Mouse (Mus musculus): ENCODE measurements around the gene Slc7a9. TPM values are rescaled to one million over a fixed set of nuclear protein-coding genes. Genes with fewer than 3 reads are reported as not detected.
A peak's percentile ranks its signal among the peaks of the same experiment; 100 is the strongest.

Slc7a9 gene
- polyA plus RNA-seq, 1 experiment from 2014 or later: 0.56 TPM

DNA sequence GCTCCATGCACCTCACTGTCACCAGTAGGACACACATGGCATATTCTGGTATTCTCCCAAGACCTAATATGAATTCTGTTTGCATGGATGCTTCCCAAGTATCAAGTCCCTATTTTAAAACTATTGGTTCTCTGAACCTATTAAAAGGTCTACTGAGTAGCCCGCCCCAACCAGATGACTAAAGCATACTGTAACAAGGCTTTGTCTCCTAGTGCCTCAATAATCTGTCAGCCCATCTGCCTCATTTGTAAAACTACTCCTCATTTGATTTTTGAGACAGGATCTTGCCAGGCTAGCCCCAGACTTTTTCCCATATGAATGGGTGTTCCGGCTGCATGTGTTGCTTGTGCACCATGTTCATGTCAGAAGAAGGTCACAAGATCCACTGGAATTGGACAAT is 41.6 kb downstream of the Slc7a9 start:
- Histone ChIP-seq H3K4me2 (ENCODE audit: low read depth, low read length) (no peak overlapping the region), H3K27ac (ENCODE audit: low read length) (no peak overlapping the region), H3K36me3 (ENCODE audit: control insufficient read depth, insufficient read depth) (no peaks in the 10 kb centered on the region), H3K9me3 (replicated peaks; ENCODE audit: control insufficient read depth, low read length) (no peaks in the 10 kb centered on the region), H3K27me3 (ENCODE audit: control insufficient read depth, insufficient read depth, low read length) (no peaks in the 10 kb centered on the region), H3K4me1 (ENCODE audit: control insufficient read depth, insufficient read depth, low read length) (peaks cover 10% of the 10 kb centered on the region), H3K9ac (ENCODE audit: low read length) (no peak overlapping the region), H3K4me3 (ENCODE audit: low read length) (no peak overlapping the region)
- 95% methylated on average over 2 of the region's 2 CpGs for WGBS
- no peak for ATAC-seq (replicated peaks; ENCODE audit: extremely low read depth, insufficient read depth, low FRiP score)

- H3K4me3 ChIP-seq (ENCODE audit: low read length): no peak overlapping the region
- no peak overlapping the region for H3K4me2 ChIP-seq (ENCODE audit: low read depth, low read length)
- H3K4me1 ChIP-seq (ENCODE audit: control insufficient read depth, insufficient read depth, low read length): peaks cover 5% of the 10 kb centered on the region
- no peaks in the 10 kb centered on the region for H3K36me3 ChIP-seq (ENCODE audit: control insufficient read depth, insufficient read depth)
- no peaks in the 10 kb centered on the region for H3K9me3 ChIP-seq (replicated peaks; ENCODE audit: control insufficient read depth, low read length)
- no peaks in the 10 kb centered on the region for H3K27me3 ChIP-seq (ENCODE audit: control insufficient read depth, insufficient read depth, low read length)
- H3K27ac ChIP-seq (ENCODE audit: low read length): no peak overlapping the region
- H3K9ac ChIP-seq (ENCODE audit: low read length): no peak overlapping the region
- 92% methylated on average over 1 of the region's 1 CpGs for WGBS
- no peak for ATAC-seq (replicated peaks; ENCODE audit: extremely low read depth, insufficient read depth, low FRiP score)
Observed at GRCm38 (mm10) chr7:35491005-35491404, 42.4 kb downstream of the Slc7a9 start.

DNA sequence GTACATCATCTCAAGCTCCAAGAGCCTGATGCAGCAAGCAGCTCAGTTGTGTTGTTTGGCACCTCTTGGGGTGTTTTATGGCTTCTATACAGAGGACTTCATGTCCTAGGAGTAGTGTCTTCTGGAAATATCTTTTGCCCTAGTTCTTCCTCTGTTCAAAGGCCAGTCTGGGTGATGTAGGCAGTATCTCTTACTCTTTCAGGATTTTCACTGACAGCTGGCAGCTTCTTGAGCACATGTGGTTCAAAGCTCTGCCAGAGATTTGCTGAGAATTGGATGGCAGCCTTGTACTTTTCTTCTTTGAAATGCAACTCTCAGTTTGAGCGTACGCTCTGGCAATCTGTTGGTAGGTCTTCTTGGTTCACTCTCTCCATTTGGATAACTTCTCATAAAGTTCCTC is 48.9 kb downstream of the Slc7a9 start:
- H3K9ac ChIP-seq (ENCODE audit: low read length): no peak overlapping the region
- no peaks in the 10 kb centered on the region for H3K36me3 ChIP-seq (ENCODE audit: control insufficient read depth, insufficient read depth)
- 94% methylated on average over 2 of the region's 2 CpGs for WGBS
- no peak overlapping the region for H3K27ac ChIP-seq (ENCODE audit: low read length)
- no peak for ATAC-seq (replicated peaks; ENCODE audit: extremely low read depth, insufficient read depth, low FRiP score)
- H3K4me1 ChIP-seq (ENCODE audit: control insufficient read depth, insufficient read depth, low read length): no peaks in the 10 kb centered on the region; the same call in 1 of the 2 replicates
- no peak overlapping the region for H3K4me2 ChIP-seq (ENCODE audit: low read depth, low read length)
- H3K9me3 ChIP-seq (replicated peaks; ENCODE audit: control insufficient read depth, low read length): no peaks in the 10 kb centered on the region
- no peaks in the 10 kb centered on the region for H3K27me3 ChIP-seq (ENCODE audit: control insufficient read depth, insufficient read depth, low read length)
- no peak overlapping the region for H3K4me3 ChIP-seq (ENCODE audit: low read length)

GRCm38 (mm10) chr7:35501995-35502394 is 53.4 kb downstream of the Slc7a9 start:
- 28% methylated on average over 4 of the region's 4 CpGs for WGBS
- no peaks in the 10 kb centered on the region for H3K36me3 ChIP-seq (ENCODE audit: control insufficient read depth, insufficient read depth)
- no peak overlapping the region for H3K27ac ChIP-seq (ENCODE audit: low read length)
- no peak overlapping the region for H3K4me2 ChIP-seq (ENCODE audit: low read depth, low read length)
- no peak overlapping the region for H3K4me3 ChIP-seq (ENCODE audit: low read length)
- peak; percentile 72; the same call in 1 of the 2 replicates for ATAC-seq (replicated peaks; ENCODE audit: extremely low read depth, insufficient read depth, low FRiP score)
- H3K4me1 ChIP-seq (ENCODE audit: control insufficient read depth, insufficient read depth, low read length): no peaks in the 10 kb centered on the region
- H3K9me3 ChIP-seq (replicated peaks; ENCODE audit: control insufficient read depth, low read length): no peaks in the 10 kb centered on the region
- H3K9ac ChIP-seq (ENCODE audit: low read length): no peak overlapping the region
- no peaks in the 10 kb centered on the region for H3K27me3 ChIP-seq (ENCODE audit: control insufficient read depth, insufficient read depth, low read length)

Other genes starting within 250 kb of the Slc7a9 start
- 2.0 and 2.5 TPM in 2 replicates for gene Lrp3, start 233.3 kb upstream of the Slc7a9 start, polyA plus RNA-seq (2015; fragmentation: Nextera tagmentation; extraction: Ambion mirVana)
- 10.1 and 12.2 TPM in 2 replicates for gene Gpatch1, start 130.4 kb upstream of the Slc7a9 start, polyA plus RNA-seq (2015; fragmentation: Nextera tagmentation; extraction: Ambion mirVana)
- 5.8 TPM in 2 replicates for gene Rhpn2, start 114.6 kb upstream of the Slc7a9 start, polyA plus RNA-seq (2015; fragmentation: Nextera tagmentation; extraction: Ambion mirVana)
- 13.6 and 16.1 TPM in 2 replicates for gene Faap24, start 52.0 kb upstream of the Slc7a9 start, polyA plus RNA-seq (2015; fragmentation: Nextera tagmentation; extraction: Ambion mirVana)
- gene Cep89, start 51.8 kb upstream of the Slc7a9 start, polyA plus RNA-seq (2015; fragmentation: Nextera tagmentation; extraction: Ambion mirVana): 44.9 and 45.2 TPM in 2 replicates
- gene Tdrd12, start 88.9 kb downstream of the Slc7a9 start, polyA plus RNA-seq (2015; fragmentation: Nextera tagmentation; extraction: Ambion mirVana): 1.5 and 1.7 TPM in 2 replicates
- 138 and 142 TPM in 2 replicates for gene Nudt19, start 107.5 kb downstream of the Slc7a9 start, polyA plus RNA-seq (2015; fragmentation: Nextera tagmentation; extraction: Ambion mirVana)
- gene Rgs9bp, start 136.8 kb downstream of the Slc7a9 start, polyA plus RNA-seq (2015; fragmentation: Nextera tagmentation; extraction: Ambion mirVana): 0.34 and 0.35 TPM in 2 replicates
- gene Ankrd27, start 137.4 kb downstream of the Slc7a9 start, polyA plus RNA-seq (2015; fragmentation: Nextera tagmentation; extraction: Ambion mirVana): 20.4 and 22.6 TPM in 2 replicates
- gene Pdcd5, start 198.7 kb downstream of the Slc7a9 start, polyA plus RNA-seq (2015; fragmentation: Nextera tagmentation; extraction: Ambion mirVana): 238 and 276 TPM in 2 replicates

Data from heart, embryonic 16.5 days (tissue).